Mouse (Mus musculus): ENCODE data around the gene H2-D1. TPM values are rescaled to one million over a fixed set of nuclear protein-coding genes. Genes with fewer than 3 reads are reported as not detected.
"Not testable (repeated sequence)": the region's sequence is repeated elsewhere in the genome, so short reads cannot be mapped to it uniquely, and the experiment has no call there.

H2-D1 gene
- polyA plus RNA-seq, 1 experiment from 2014 or later: 46.0 TPM

DNA sequence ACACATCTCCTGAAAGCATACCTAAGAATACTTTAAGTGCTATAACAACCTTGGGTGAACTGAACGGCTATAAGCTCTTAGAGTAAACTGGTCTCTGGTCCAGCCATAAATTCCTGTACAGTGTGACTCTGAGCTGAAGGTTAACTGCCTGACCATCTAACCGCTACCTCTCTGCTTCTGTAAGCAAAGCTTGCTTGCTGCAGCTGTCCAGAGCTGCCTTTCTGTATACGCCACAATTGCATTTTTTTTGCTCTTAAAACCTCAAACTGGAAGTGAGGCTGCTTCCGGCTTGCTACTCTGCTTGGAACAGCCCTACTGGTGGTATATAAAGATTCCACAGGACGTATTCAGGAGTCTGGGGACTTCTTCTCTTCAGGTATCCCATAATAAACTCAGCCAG, 29.9 kb upstream of the H2-D1 start:
- Histone ChIP-seq H3K4me3 (no peak overlapping the region), H3K27me3 (no peaks in the 10 kb centered on the region), H3K9me3 (replicated peaks) (no peaks in the 10 kb centered on the region), H3K27ac (no peak overlapping the region), H3K4me2 (replicated peaks) (0 out of 2 replicates have a peak overlapping the region, but pooled peaks have one; percentile 1), H3K36me3 (peaks cover 35% of the 10 kb centered on the region), H3K9ac (no peak overlapping the region; the same call in 1 of the 2 replicates), H3K4me1 (peaks cover 34% of the 10 kb centered on the region)
- WGBS: 94% methylated on average over 5 of the region's 5 CpGs
- ATAC-seq (ENCODE audit: low FRiP score): no peak

DNA sequence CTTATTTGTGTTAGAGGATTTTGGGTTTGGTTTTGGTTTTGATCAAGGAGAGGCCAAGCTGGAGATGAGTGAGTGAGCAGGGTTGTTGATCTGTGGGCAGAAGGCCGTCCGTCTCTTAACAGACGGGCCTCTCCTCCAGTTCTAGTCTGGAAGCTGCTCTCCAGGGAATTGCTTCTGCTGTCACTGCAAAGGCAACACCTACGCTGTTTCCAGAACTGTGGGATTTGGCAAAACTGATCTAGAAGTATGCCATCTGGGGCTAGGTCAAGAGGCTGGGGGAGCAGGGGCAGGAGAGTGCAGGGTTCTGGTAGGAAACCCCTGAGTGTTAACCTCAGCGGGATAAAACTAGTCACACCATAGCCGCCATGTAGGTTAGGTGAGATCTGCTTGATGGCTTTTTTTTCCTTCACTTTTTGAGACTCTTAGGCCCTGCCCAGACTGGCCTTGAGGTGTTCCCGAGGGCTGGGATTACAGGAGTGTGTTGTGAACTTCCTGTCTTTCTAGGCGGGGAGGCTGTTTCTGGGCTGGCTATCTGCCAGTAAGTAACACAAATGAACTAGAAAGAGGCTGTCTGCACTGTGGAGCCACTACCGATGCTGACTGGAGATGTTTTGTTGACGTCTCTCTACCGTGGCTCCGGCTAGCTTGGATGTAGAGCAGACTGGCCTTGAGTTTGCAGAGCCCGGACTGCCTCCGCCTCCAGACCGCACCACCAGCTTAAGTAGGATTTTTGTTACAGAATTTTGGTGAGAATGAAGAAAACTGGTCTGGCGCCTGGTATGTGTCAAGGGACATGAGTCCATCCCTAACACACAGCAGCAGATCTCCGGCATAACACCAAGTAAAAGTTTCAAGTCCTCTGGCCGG, 29.2 kb upstream of the H2-D1 start, which contains the start of gene Atp6v1g2:
Gene Atp6v1g2, plus strand, starts transcription at position 547 of the 867 bp plus-strand sequence.
- H3K9me3 ChIP-seq (replicated peaks): no peaks in the 10 kb centered on the region
- no peak for ATAC-seq (ENCODE audit: low FRiP score)
- 84% methylated on average over 18 of the region's 18 CpGs for WGBS

DNA sequence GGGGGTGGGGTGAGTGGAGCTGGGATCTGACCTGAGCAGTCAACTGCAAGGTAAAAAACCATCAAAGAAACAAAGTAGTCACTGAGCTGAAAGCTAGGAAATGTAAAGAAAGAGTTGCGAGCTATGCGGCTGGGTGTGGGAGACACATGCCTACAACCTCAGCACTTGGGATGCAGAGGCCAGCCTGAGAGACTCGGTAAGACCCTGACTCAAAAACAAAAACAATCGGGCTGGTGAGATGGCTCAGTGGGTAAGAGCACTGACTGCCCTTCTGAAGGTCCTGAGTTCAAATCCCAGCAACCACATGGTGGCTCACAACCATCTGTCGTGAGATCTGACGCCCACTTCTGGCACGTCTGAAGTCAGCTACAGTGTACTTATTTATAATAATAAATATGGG, 28.4 kb upstream of the H2-D1 start:
- not testable (repeated sequence) for H3K9ac ChIP-seq; H3K9me3 ChIP-seq (replicated peaks); H3K27me3 ChIP-seq; ATAC-seq (ENCODE audit: low FRiP score); H3K27ac ChIP-seq; H3K4me3 ChIP-seq
- 96% methylated on average over 7 of the region's 7 CpGs for WGBS
- peaks cover 34% of the 10 kb centered on the region for H3K4me1 ChIP-seq
- peak overlapping the region; percentile 78 for H3K4me2 ChIP-seq (replicated peaks)
- peaks cover 21% of the 10 kb centered on the region for H3K36me3 ChIP-seq

More for the DNA sequence above, 29.2 kb upstream of the H2-D1 start, which contains the start of gene Atp6v1g2:
- peak within 1 kb of the TSS; percentile 85; the same call in 1 of the 2 replicates for H3K9ac ChIP-seq
- H3K36me3 ChIP-seq: peaks cover 28% of the 10 kb centered on the region
- H3K27ac ChIP-seq: peak within 1 kb of the TSS; percentile 95; the same call in 1 of the 2 replicates
- H3K27me3 ChIP-seq: no peaks in the 10 kb centered on the region
- H3K4me3 ChIP-seq: peak within 1 kb of the TSS; percentile 56
- peaks cover 34% of the 10 kb centered on the region for H3K4me1 ChIP-seq
- peak within 1 kb of the TSS; percentile 78 for H3K4me2 ChIP-seq (replicated peaks)

DNA sequence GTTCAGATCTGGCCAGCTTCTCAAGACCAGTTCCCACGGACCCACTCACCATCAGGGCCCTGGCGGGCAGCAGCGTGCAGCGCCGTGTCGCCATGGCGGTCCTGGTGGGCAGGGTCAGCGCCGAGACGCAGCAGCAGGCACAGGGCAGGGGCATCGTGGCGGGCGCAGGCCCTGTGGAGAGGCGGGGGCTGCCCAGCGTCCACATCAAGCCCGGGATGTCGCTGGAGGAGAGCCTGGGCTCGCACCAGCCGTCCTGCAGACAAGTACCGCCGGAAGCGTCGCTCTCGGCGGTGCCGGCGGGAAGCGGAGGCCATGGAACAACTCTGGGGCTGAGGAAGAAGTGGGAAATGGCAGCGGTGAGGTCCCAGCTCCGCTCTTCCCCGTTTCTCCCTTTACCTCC, 27.6 kb upstream of the H2-D1 start:
- Histone ChIP-seq H3K36me3 (peaks cover 13% of the 10 kb centered on the region), H3K9me3 (replicated peaks) (no peaks in the 10 kb centered on the region), H3K27ac (peak overlapping the region; percentile 95), H3K4me3 (peak overlapping the region; percentile 56), H3K9ac (peak overlapping the region; percentile 85), H3K27me3 (no peaks in the 10 kb centered on the region), H3K4me2 (replicated peaks) (peak overlapping the region; percentile 78), H3K4me1 (peaks cover 34% of the 10 kb centered on the region)
- WGBS: 8% methylated on average over 31 of the region's 31 CpGs
- ATAC-seq (ENCODE audit: low FRiP score): peak; percentile 4; the same call in 1 of the 2 replicates

DNA sequence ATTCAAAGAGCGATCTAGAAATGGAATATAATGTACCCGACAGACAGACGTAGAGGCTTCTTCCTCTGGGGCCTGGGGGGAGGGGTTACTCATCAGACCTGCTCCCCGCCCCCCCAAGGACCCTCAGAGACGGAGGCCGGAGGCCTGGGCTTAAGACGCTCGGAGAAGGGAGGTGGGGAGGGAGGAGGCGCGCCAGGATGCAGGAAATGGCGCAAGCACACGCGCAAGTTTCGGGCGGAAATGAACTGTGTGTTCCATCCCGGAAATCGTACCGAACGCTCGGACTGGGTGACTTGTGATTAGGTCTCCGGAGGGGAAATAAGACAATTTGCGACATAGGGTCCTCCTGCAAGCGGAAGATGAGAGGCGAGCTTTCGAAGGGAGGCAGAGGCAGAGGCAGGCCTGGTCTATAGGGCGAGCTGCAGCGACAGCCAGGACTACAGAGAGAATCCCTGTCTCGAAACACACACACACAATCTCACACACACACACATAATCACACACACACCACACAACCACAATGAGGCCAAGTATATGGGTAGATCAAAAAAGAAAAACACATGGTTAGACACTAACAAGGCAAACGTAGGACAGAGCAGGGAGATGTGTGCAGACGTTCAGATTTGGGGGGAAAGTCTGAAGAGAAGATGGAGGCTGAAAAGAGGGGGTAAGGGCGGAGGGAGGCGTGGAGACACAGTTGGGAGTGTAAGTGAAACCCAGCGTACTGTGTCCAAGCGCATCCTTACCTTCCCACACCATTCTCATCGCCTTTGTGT, 26.7 kb upstream of the H2-D1 start, which contains the start of gene Nfkbil1:
Gene Nfkbil1, minus strand, starts transcription at position 179 of the 776 bp plus-strand sequence.
- peak within 1 kb of the TSS; percentile 56 for H3K4me3 ChIP-seq
- ATAC-seq (ENCODE audit: low FRiP score): peak; percentile 77
- peak within 1 kb of the TSS; percentile 78 for H3K4me2 ChIP-seq (replicated peaks)
- no peaks in the 10 kb centered on the region for H3K27me3 ChIP-seq
- H3K36me3 ChIP-seq: peaks cover 9% of the 10 kb centered on the region; the same call in 1 of the 2 replicates
- H3K4me1 ChIP-seq: peaks cover 39% of the 10 kb centered on the region
- H3K9me3 ChIP-seq (replicated peaks): no peaks in the 10 kb centered on the region
- WGBS: under 1% methylated on average over 35 of the region's 35 CpGs
- peak within 1 kb of the TSS; percentile 85 for H3K9ac ChIP-seq
- H3K27ac ChIP-seq: peak within 1 kb of the TSS; percentile 95

DNA sequence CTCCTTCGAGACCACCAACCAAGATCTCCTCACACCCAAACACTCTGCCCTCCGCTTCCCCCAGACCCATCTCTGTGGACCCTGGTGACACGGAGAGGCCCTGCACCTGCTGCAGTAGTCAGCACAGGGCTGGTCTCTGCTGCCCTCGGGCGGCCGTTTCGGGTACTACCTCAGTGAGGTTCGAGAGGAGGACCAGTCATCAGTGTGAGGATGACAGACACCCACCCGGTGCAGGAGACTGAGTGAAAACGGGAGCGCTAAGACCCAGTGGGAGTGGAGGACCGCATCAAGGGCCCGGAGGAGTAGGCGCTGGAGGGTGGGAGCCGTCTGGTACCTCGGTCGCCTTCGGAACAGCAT, 26.2 kb upstream of the H2-D1 start:
- Histone ChIP-seq H3K27me3 (no peaks in the 10 kb centered on the region), H3K4me1 (peaks cover 41% of the 10 kb centered on the region), H3K9me3 (replicated peaks) (no peaks in the 10 kb centered on the region), H3K4me2 (replicated peaks) (peak overlapping the region; percentile 78), H3K27ac (peak overlapping the region; percentile 95), H3K9ac (peak overlapping the region; percentile 85), H3K36me3 (0 out of 2 replicates have a peak, but pooled peaks cover 7% of the 10 kb centered on the region), H3K4me3 (peak overlapping the region; percentile 56)
- peak; percentile 81 for ATAC-seq (ENCODE audit: low FRiP score)
- WGBS: under 1% methylated on average over 18 of the region's 18 CpGs

DNA sequence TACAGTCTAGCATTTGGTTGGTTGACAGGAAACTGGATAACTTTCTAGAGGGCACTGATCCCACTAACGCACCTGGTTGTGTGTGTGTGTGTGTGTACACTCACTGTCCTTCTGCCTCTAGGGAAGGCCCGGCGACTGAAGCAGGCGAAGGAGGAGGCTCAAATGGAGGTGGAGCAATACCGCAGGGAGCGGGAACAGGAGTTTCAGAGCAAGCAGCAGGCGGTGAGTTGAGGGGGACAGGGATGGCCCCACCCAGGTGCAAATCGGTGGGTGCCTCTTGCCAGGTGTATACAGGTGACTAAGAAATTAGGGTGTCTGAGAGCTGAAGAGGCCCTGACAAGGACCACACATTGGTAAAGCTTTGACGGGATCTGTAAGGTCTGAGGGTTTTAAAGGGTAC, 25.5 kb upstream of the H2-D1 start:
- Histone ChIP-seq H3K27me3 (no peaks in the 10 kb centered on the region), H3K4me2 (replicated peaks) (peak overlapping the region; percentile 78), H3K4me1 (peaks cover 37% of the 10 kb centered on the region), H3K9me3 (replicated peaks) (no peaks in the 10 kb centered on the region), H3K4me3 (peak overlapping the region; percentile 56), H3K9ac (peak overlapping the region; percentile 85), H3K36me3 (0 out of 2 replicates have a peak, but pooled peaks cover 7% of the 10 kb centered on the region), H3K27ac (peak overlapping the region; percentile 95; the same call in 1 of the 2 replicates)
- 69% methylated on average over 9 of the region's 9 CpGs for WGBS
- no peak for ATAC-seq (ENCODE audit: low FRiP score)

DNA sequence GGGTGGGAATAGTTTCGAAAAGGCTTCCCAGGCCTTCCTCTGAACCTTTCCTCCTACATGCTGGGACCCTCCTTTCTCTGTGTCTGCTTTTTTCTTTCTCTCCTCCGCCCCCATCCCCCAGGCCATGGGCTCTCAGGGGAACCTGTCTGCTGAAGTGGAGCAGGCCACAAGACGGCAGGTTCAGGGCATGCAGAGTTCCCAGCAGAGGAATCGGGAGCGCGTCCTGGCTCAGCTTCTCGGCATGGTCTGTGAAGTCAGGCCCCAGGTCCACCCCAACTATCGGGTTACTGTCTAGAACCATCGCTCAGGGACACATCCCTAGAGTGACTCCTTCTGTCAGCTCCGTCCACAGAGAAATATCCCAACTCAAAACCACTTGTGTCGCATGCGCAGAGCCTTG, 25.0 kb upstream of the H2-D1 start:
- ATAC-seq (ENCODE audit: low FRiP score): no peak
- H3K27me3 ChIP-seq: no peaks in the 10 kb centered on the region
- H3K4me3 ChIP-seq: no peak overlapping the region
- H3K27ac ChIP-seq: no peak overlapping the region
- H3K4me2 ChIP-seq (replicated peaks): 0 out of 2 replicates have a peak overlapping the region, but pooled peaks have one; percentile 5
- WGBS: 89% methylated on average over 12 of the region's 12 CpGs
- H3K36me3 ChIP-seq: 0 out of 2 replicates have a peak, but pooled peaks cover 7% of the 10 kb centered on the region
- H3K9me3 ChIP-seq (replicated peaks): no peaks in the 10 kb centered on the region
- H3K4me1 ChIP-seq: peaks cover 37% of the 10 kb centered on the region
- no peak overlapping the region for H3K9ac ChIP-seq

DNA sequence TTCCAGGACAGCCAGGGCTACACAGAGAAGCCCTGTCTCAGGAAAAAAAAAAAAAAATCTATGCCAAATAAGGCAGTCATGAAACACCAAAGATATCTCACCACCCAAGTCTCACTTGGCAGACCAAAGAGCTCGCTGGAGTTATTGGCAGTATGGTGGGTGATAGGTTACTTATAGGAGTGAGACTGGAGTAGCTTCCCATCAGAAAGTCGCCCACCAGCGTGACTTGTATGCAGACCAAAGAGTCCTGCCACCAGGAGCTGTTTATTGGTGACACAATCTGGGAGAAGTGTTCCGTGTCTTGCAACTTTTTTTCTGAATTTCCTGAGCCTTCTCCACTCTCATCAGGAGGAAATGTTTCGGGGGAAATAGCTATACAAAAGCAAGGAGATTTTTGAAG, 22.8 kb upstream of the H2-D1 start:
- Histone ChIP-seq H3K9ac (no peak overlapping the region), H3K27ac (no peak overlapping the region), H3K4me2 (replicated peaks) (no peak overlapping the region), H3K27me3 (no peaks in the 10 kb centered on the region), H3K9me3 (replicated peaks) (no peaks in the 10 kb centered on the region), H3K4me1 (peaks cover 34% of the 10 kb centered on the region), H3K36me3 (peaks cover 16% of the 10 kb centered on the region), H3K4me3 (no peak overlapping the region)
- no peak for ATAC-seq (ENCODE audit: low FRiP score)
- WGBS: 87% methylated on average over 5 of the region's 5 CpGs

DNA sequence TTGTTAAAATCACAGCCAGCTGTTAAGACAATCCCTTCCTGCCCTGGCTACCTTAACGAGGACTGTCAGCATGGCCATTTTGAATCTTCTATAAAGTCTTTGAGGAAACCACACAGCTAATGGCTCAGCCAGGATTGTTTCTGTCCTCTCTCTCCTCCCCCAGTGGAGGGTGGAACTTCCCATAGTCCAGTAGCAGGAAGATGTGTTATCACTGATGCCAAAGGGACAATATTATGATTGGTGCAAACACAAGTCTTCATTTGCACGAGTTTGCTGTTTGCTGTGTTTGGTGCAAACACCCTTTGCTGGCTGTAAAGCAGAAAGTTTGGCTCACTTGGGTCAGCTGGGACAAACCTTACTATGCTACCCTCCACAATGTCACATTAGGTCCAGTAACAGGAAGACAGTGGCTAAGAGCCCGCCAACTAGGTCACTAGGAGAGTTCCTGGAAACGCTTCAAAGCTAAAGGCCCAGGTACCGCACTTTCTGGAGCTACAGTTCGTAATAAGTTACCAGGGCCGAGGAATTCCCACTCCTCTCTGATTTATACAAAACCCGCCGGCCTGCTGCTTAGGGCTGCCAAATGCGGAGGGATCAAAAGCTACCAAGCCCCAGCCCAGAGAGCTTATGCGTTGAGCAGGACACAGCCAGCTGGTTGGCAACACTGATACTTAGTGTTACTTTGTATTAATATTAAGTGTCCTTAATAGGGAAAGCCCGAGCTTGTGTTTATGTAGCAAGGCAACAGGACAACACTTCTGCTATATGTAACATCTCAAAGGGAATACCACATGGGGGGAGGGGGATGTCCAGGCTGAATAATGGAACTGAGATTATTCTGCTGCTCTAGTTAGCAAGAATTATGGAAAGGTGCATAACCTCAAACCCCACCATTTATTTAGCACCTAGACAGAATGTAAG, 21.9 kb upstream of the H2-D1 start:
- peak overlapping the region; percentile 92 for H3K4me2 ChIP-seq (replicated peaks)
- H3K9ac ChIP-seq: peak overlapping the region; percentile 96
- peaks cover 24% of the 10 kb centered on the region for H3K36me3 ChIP-seq
- 30% methylated on average over 12 of the region's 12 CpGs for WGBS
- H3K4me1 ChIP-seq: peaks cover 38% of the 10 kb centered on the region
- peak overlapping the region; percentile 75 for H3K4me3 ChIP-seq
- H3K27me3 ChIP-seq: no peaks in the 10 kb centered on the region
- peak; percentile 2; the same call in 1 of the 2 replicates for ATAC-seq (ENCODE audit: low FRiP score)
- H3K27ac ChIP-seq: peak overlapping the region; percentile 98
- no peaks in the 10 kb centered on the region for H3K9me3 ChIP-seq (replicated peaks)

DNA sequence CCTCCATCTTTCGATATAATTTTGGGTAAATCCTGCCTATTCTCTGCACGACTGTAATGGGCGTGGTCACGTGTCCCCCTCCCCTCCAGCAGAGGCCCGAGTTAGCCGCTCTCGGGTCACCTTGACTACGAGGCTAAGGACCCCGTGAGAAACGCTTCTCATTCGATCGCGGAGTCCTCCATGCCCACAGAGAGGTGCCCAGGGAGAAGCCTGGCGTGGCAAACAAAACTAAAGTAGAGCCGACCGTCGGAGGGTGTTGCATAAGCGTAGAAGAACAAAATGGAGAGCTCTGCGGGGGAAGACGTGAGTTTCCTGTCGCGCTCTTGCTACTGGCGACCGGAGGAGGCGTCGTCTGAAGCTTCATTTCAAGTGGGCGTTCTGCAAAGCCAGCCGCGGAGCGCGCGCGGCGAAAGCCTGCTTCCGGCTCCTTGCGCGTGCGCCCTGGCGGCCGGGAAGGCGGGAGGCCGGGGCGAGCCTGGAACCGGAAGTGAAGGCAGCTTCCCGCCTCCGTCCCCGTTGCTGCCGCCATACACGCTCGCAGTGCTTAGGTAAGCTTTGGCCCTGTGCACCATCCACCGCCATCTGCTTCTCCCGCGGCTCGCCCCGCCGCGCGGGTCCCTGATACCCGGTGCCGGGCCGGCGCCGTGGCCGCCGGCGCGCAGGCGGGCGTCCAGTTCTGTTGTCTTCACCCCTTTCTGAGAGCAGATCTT, 21.1 kb upstream of the H2-D1 start, which contains the start of gene Ddx39b:
Gene Ddx39b, plus strand, starts transcription at position 442 of the 710 bp plus-strand sequence.
- peak; percentile 90 for ATAC-seq (ENCODE audit: low FRiP score)
- H3K27ac ChIP-seq: peak within 1 kb of the TSS; percentile 98
- H3K36me3 ChIP-seq: peaks cover 32% of the 10 kb centered on the region
- no peaks in the 10 kb centered on the region for H3K27me3 ChIP-seq
- H3K9ac ChIP-seq: peak within 1 kb of the TSS; percentile 96
- under 1% methylated on average over 67 of the region's 69 CpGs for WGBS
- peak within 1 kb of the TSS; percentile 92 for H3K4me2 ChIP-seq (replicated peaks)
- H3K9me3 ChIP-seq (replicated peaks): no peaks in the 10 kb centered on the region
- H3K4me1 ChIP-seq: peaks cover 46% of the 10 kb centered on the region
- H3K4me3 ChIP-seq: peak within 1 kb of the TSS; percentile 75

Data from hindbrain, embryonic 12.5 days (tissue).